Mouse (Mus musculus) liver, embryonic 14.5 days (tissue): ENCODE measurements around the gene Nop14.

ENCODE experiments used
- CTCF ChIP-seq: IDR thresholded peaks from 2 replicates; pipeline ENCODE4 v1.5.1; 2016; ENCODE audit warnings: antibody characterized with exemption, low read depth, control low read depth
- EP300 ChIP-seq: IDR thresholded peaks from 2 replicates; pipeline ENCODE4 v1.6.1; 2016; ENCODE audit warnings: antibody characterized with exemption, low read depth

DNA sequence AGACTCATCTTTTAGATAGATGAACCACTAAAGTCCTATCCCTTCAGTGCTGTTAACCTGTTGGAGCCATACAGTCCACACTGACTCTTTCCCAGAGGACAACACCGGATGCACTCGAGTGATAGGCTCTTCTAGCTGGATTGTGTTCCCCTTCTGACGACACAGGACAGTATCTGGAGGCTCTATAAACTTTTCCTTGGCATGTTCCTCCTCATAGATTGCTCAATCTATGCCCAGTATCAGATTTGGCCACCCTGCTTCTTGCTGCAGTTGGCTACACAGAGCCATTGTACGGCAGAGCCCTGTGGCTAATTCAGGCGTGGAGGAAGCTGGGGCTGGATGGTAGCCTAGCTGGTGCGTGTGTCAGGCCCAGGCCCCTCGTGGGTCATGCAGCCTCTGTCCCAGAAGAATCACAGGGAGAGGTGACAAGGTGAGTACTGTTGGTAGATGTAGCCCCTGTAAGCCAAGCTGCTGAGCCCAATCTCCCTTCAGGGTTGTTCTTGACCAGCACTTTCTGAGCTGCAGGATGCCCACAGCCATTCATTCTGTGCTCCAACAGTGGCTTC, 22.3 kb downstream of the Nop14 start:
- TF ChIP-seq EP300: no peak
- no peak for TF ChIP-seq CTCF
